Mouse (Mus musculus): ENCODE data around the gene Atox1. TPM values are rescaled to one million over a fixed set of nuclear protein-coding genes. Genes with fewer than 3 reads are reported as not detected.
"Not testable (repeated sequence)": the region's sequence is repeated elsewhere in the genome, so short reads cannot be mapped to it uniquely, and the experiment has no call there.

The Atox1 gene
- polyA plus RNA-seq, 2 experiments from 2014 or later: 224 to 229 TPM

- no peak for ATAC-seq
These were observed 10.7 kb downstream of the Atox1 start for GRCm38 (mm10) chr11:55450311-55450710.

DNA sequence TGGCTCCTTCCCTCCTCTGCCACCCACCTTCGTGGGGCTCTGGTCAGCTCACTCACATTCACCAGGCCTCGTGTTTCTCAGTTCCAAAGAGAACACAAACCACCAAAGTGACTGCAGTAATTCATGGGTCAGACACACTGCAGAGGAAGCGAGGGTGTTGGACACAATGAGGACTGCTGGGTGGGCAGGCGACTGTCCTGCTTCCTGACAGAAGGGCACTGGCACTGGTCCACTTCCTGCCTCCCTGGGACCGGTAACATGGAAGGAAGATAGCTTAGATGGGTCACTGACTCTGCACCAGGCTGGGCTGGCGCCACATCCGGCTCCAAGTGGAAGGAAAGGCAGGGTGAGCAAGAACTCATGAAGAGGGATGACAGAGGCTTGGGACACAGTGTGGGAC, 11.5 kb downstream of the Atox1 start:
- no peak for ATAC-seq

DNA sequence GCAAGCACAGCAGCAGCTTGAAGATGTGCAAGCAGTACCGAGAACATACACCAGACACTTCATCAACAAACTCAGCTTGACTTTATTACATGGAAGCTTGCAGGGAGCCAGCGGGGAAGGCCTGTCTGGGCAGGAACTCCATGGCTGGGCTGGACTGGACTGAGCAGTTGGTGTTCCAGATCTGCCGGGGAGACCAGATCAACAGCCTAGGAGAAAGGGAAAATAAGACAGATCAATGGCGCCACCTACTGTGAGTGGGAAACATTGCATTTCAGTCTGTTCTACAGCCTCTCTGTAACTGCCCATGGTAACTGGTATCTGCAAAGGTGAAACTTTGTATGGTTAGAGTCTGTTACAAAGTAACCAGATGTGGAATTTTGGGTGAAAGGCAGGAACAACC, 14.5 kb downstream of the Atox1 start:
- ATAC-seq: no peak

GRCm38 (mm10) chr11:55444772-55445171, 16.3 kb downstream of the Atox1 start:
- ATAC-seq: no peak

DNA sequence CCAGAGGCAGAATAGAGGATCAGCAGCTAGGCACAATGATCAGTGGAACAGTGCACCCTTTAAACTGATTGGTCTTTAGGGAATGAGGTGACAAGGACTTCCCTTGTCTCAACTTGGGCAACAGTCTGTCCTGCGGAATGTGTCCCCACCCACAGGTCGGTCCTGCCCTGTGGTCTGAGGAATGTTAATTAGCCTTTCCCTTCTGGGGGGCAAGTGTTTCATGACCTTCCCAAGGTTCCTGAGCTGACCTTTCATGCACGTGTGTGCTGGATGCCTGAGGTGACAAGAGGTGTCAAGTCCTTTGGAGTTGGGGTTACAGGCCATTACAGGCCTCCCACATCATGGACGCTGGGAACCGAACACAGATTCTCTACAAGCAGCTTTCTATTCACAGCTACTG, 21.3 kb downstream of the Atox1 start:
- ATAC-seq: no peak

GRCm38 (mm10) chr11:55438031-55438430, 23.0 kb downstream of the Atox1 start:
- ATAC-seq: no peak

GRCm38 (mm10) chr11:55436089-55436488, 24.9 kb downstream of the Atox1 start:
- ATAC-seq: no peak

DNA sequence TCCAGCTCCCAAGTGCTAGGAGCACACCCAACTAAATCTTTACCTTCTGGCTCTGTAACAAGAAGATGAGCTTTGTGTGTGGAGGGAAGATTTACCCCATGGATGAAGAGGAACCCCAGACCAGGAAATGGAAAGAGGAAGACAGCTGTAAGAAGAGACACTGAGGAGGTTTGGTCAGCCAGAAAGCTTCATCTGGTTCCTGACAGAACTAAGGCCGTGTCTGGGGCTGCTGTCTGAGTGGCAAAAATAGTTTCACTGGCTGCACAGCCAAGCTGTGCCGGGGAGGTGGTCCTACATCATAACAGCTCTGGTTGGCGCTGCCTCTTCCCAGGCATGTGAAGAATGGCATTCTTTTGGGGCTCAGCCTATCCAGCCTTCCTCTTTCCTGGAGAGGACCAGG, 28.1 kb downstream of the Atox1 start:
- no peak for ATAC-seq

- ATAC-seq: no peak
These were observed 31.1 kb downstream of the Atox1 start for GRCm38 (mm10) chr11:55429973-55430372.

DNA sequence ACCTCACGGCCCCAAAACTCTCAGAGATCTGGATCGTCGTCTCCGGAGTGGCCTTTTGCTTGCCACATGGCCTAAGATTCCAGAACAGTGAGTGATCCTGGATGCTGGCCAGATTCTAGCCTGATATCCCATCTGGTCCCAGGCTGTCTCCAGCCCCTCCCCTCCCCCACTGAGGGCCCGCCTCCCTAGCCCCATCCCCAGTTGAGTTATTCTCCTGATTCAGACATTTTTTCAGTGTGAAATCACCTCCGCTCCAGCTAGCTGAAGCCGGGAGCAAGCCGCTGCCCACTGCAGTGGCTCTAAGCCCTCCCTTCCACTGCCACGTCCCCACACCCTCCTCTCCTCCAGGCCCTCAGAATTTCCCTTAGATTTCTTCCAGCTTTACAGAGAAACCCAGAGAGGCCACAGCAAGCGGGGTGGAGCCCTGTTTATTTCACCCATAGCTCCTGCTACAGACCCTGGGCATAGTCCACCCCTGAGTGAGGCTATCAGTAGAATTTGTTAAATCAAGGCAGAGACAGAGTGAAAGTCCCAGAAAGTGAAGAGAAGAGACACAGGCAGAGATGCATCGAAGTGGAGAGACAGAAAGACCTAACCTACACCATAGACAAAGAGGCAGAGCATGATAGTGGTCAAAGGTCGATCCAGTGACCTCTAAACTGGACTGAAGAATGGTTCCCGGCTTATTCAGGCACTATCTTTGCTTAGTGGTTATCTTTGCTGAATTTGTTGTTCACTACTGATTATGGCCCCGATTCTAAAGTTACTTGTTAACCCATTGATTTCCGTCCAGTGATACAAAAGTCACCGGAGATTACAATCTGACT, 32.6 kb downstream of the Atox1 start:
- ATAC-seq: no peak

GRCm38 (mm10) chr11:55424746-55425360, 36.2 kb downstream of the Atox1 start:
- no peak for ATAC-seq

DNA sequence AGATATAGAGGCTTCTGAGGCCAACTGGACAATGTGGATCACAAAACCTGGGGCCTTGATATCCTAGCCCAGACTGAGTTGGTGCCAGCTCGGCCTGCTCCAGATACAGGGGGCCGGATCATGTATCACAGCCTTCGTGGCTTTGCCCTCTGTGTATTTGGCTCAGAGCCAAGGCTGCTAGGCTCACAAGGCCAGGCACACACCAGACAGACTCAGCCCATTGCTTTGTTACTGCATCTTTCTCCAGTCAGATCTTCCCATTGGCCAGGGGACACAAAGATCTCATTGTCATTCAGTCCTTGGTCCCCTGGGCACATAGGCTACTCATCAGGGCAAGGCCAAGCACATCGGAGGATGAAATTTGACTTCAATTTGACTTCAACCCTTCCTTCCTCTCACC, 37.3 kb downstream of the Atox1 start:
- no peak for ATAC-seq

DNA sequence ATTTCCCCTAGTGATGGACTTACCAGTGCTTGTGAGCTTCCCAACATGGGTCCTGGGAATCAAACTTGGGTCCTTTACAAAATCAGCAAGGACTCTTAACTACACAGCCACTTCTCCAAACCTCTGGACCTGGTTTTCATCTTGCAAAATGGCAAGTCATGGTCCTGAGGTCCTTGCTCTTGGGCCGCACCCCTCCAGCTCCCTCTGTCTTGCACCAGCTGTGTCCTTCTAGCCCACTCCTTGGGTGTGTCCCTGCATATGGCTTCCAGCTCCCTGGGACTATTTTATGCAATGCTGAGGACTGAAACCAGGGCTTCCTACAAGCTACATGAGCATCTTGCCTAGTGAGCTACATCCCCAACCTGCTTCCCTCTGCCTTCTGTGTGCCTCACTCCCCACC, 38.1 kb downstream of the Atox1 start, which contains the start of gene Sparc:
TSS of gene Sparc (minus strand) at position 206 of the 400 bp plus-strand sequence.
- ATAC-seq: no peak

DNA sequence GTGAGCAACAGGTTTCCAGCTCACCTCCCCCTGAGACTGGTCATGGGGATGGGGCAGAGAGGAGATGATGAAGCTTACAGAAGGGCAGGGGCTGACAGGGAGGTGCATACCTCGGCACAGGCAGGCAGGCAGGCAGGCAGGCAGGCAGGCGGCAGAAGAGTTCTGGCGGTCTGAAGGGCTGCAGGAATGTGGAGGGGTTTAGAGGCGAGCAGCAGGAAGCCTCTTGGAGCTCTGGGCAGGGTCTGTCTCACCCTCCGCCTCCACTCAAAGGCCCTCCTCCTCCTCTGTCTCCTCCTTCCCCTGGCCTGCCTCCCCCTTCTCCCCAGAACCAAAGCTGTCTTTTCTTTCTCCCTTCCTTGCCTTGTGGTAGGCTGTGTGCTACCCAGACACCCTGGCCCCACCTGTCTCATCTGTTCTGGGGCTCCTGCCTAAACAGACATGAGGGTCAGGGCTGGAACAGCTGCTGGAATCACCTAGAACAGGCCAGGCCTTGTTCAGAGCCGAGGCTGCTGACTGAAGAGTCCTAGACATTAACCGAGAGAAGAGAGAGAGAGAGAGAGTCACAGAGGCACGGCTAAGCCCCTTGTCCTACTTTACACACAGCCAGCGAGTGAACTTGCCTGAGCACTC, 41.2 kb downstream of the Atox1 start:
- ATAC-seq: no peak

GRCm38 (mm10) chr11:55419296-55419677, 41.8 kb downstream of the Atox1 start:
- ATAC-seq: no peak

- no peak for ATAC-seq
These were observed 42.4 kb downstream of the Atox1 start for GRCm38 (mm10) chr11:55418704-55419061.

- no peak for ATAC-seq
These were observed 42.9 kb downstream of the Atox1 start for GRCm38 (mm10) chr11:55417898-55418703.

- no peak for ATAC-seq
These were observed 44.3 kb downstream of the Atox1 start for GRCm38 (mm10) chr11:55416609-55417265.

DNA sequence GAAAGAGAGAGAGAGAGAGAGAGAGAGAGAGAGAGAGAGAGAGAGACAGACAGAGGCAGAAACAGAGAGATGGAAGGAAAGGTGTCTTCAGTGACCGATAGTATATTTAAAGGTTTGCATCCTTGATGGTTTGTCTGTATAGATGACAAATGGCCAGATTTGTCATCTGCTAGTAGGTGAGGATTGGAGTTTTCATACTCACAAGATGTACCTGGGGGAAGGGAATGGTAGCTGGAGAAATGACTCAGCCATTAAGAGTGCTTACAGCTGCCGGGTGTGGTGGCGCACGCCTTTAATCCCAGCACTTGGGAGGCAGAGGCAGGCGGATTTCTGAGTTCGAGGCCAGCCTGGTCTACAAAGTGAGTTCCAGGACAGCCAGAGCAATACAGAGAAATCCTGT, 45.3 kb downstream of the Atox1 start:
- ATAC-seq: not testable (repeated sequence)

GRCm38 (mm10) chr11:55415036-55415704, 45.9 kb downstream of the Atox1 start:
- no peak for ATAC-seq

DNA sequence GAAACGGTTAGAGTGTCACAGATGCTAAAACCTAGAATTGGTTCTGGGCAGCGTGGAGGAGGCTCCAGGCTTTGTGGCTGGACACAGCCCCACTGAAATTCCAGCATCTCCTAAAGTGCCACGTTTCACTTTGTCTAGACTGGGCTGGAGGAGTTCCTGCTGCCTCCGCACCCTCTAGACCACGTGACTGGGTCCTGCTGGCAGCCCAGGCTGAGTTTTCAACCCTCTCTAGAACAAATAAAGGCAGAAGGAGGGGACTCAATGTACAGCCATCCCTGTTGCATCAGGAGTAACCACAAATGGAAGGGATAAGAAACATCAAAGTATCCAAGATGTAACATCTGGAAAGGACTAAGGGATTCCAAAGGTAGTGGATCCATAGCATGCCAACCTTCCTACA, 46.7 kb downstream of the Atox1 start:
- no peak for ATAC-seq

DNA sequence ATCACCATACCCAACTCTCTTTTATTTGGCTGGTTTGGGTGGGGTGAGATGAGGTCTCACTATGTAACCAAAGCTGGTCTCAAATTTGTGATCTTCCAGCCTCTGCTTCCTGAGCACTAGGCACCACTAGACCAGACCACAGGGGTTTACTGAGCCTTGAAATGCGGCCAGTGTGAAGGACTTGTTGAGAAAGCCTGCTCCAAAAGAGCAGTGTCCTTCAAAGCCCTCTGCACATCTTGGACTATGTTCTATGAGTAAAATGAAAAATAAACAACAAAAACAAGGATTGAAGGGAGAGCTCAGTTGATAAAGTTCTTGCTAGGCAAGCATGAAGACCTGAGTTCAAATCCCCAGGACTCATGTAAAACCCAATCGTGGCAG, 47.6 kb downstream of the Atox1 start:
- ATAC-seq: no peak

All from activated CD4-positive, CD25-positive, alpha-beta regulatory T cell, adult 4 months (primary cell).